Mouse (Mus musculus) c-Kit-positive CD71-positive TER-119-negative erythroid progenitor cells, embryonic 14.5 days (primary cell): Measurements from ENCODE around the gene Pomt1.
"Not testable (repeated sequence)": the region's sequence is repeated elsewhere in the genome, so short reads cannot be mapped to it uniquely, and the experiment has no call there.

Experiments used
- DNase-seq: peaks from one replicate; pipeline ENCODE4 v3.0.0-alpha.2; 2013; ENCODE audit warnings: low read depth

The Pomt1 gene

GRCm38 (mm10) chr2:32282727-32283126, 46.3 kb downstream of the Pomt1 start:
- DNase-seq: peak; percentile 66

GRCm38 (mm10) chr2:32283986-32284385, 47.6 kb downstream of the Pomt1 start:
- no peak for DNase-seq

GRCm38 (mm10) chr2:32287334-32287840, 51.0 kb downstream of the Pomt1 start, which contains the start of gene Golga2:
Gene Golga2, plus strand, starts transcription at chr2:32287384.
- DNase-seq: peak; percentile 23

GRCm38 (mm10) chr2:32287923-32288367, 51.6 kb downstream of the Pomt1 start, which contains the start of gene Swi5:
Gene Swi5, minus strand, starts transcription at chr2:32288075.
- peak; percentile 100 for DNase-seq

- peak; percentile 40 for DNase-seq
Measured at GRCm38 (mm10) chr2:32288371-32288931, 52.1 kb downstream of the Pomt1 start.

- DNase-seq: peak; percentile 69
Measured at GRCm38 (mm10) chr2:32289578-32289977, 53.2 kb downstream of the Pomt1 start.

- DNase-seq: no peak
Measured at GRCm38 (mm10) chr2:32294348-32294747, 58.0 kb downstream of the Pomt1 start.

GRCm38 (mm10) chr2:32295285-32295684, 58.9 kb downstream of the Pomt1 start:
- DNase-seq: no peak

- not testable (repeated sequence) for DNase-seq
Measured at GRCm38 (mm10) chr2:32295842-32296241, 59.5 kb downstream of the Pomt1 start.

- DNase-seq: no peak
Measured at GRCm38 (mm10) chr2:32299469-32299868, 63.1 kb downstream of the Pomt1 start.

GRCm38 (mm10) chr2:32302952-32303351, 66.6 kb downstream of the Pomt1 start:
- no peak for DNase-seq

- peak; percentile 38 for DNase-seq
Measured at GRCm38 (mm10) chr2:32304145-32304832, 67.9 kb downstream of the Pomt1 start.
